Mouse (Mus musculus): ENCODE results near the gene Nln.

Nln gene

GRCm38 (mm10) chr13:104041481-104041880, 67.9 kb downstream of the Nln start:
- no peak for DNase-seq

GRCm38 (mm10) chr13:104040950-104041349, 68.5 kb downstream of the Nln start:
- DNase-seq = no peak

- no peak for DNase-seq
Observed at GRCm38 (mm10) chr13:104039861-104040260, 69.6 kb downstream of the Nln start.

- no peak for DNase-seq
Observed at GRCm38 (mm10) chr13:104038891-104039290, 70.5 kb downstream of the Nln start.

GRCm38 (mm10) chr13:104038358-104038757, 71.1 kb downstream of the Nln start:
- no peak for DNase-seq

- no peak for DNase-seq
Observed at GRCm38 (mm10) chr13:104037531-104038290, 71.7 kb downstream of the Nln start.

- DNase-seq = no peak
Observed at GRCm38 (mm10) chr13:104036494-104037290, 72.7 kb downstream of the Nln start.

GRCm38 (mm10) chr13:104035651-104036050, 73.8 kb downstream of the Nln start:
- DNase-seq = no peak

GRCm38 (mm10) chr13:104034854-104035253, 74.6 kb downstream of the Nln start:
- no peak for DNase-seq

GRCm38 (mm10) chr13:104032620-104033133, 76.7 kb downstream of the Nln start:
- no peak for DNase-seq

GRCm38 (mm10) chr13:104031821-104032331, 77.5 kb downstream of the Nln start:
- DNase-seq = no peak

GRCm38 (mm10) chr13:104030956-104031355, 78.5 kb downstream of the Nln start:
- DNase-seq = no peak

- DNase-seq = no peak
Observed at GRCm38 (mm10) chr13:104029511-104029910, 79.9 kb downstream of the Nln start.

- DNase-seq = no peak
Observed at GRCm38 (mm10) chr13:104029089-104029488, 80.3 kb downstream of the Nln start.

- no peak for DNase-seq
Observed at GRCm38 (mm10) chr13:104026525-104026924, 82.9 kb downstream of the Nln start.

GRCm38 (mm10) chr13:104025710-104025995, 83.8 kb downstream of the Nln start:
- no peak for DNase-seq

GRCm38 (mm10) chr13:104024856-104025709, 84.3 kb downstream of the Nln start:
- DNase-seq = no peak

- DNase-seq = no peak
Observed at GRCm38 (mm10) chr13:104024275-104024674, 85.1 kb downstream of the Nln start.

GRCm38 (mm10) chr13:104023356-104023911, 86.0 kb downstream of the Nln start:
- DNase-seq = peak; percentile 28

GRCm38 (mm10) chr13:104018466-104019076, 90.8 kb downstream of the Nln start:
- no peak for DNase-seq

- no peak for DNase-seq
Observed at GRCm38 (mm10) chr13:104015246-104016105, 93.9 kb downstream of the Nln start.

All from right cerebral cortex, postnatal 14 days (tissue).